Mouse (Mus musculus) kidney, adult 2 months (tissue): ENCODE results near the gene Zbtb38.

ENCODE experiments used
- CTCF ChIP-seq: fragments of 200-500 bp; conservative IDR thresholded peaks from 2 replicates; pipeline ENCODE4 v1.5.1; 2011; ENCODE audit warnings: low read depth, mild to moderate bottlenecking, control low read depth, low read length, moderate library complexity, mixed read lengths; ENCODE audit not compliant: insufficient read depth, insufficient read length
- POLR2A ChIP-seq: fragments of 200-500 bp; IDR thresholded peaks from one replicate; pipeline ENCODE4 v1.6.1; 2011; ENCODE audit warnings: low read depth, low read length, control low read depth

GRCm38 (mm10) chr9:96636423-96637156 is 116.0 kb downstream of the Zbtb38 start:
- TF ChIP-seq POLR2A (no peak), CTCF (no peak)
